Mouse (Mus musculus) spleen, adult 2 months (tissue): Measurements from ENCODE around the gene Chil1.

Source experiments
- CTCF ChIP-seq: fragments of 200-500 bp; IDR thresholded peaks from 2 replicates; pipeline ENCODE4 v1.5.1; 2011; ENCODE audit warnings: mild to moderate bottlenecking, inconsistent platforms; ENCODE audit not compliant: insufficient read depth, insufficient read length, insufficient replicate concordance; ENCODE audit errors: extremely low read depth
- POLR2A ChIP-seq: fragments of 200-500 bp; IDR thresholded peaks from 2 replicates; pipeline ENCODE4 v1.6.1; 2011; ENCODE audit warnings: low read depth, low read length, inconsistent platforms

DNA sequence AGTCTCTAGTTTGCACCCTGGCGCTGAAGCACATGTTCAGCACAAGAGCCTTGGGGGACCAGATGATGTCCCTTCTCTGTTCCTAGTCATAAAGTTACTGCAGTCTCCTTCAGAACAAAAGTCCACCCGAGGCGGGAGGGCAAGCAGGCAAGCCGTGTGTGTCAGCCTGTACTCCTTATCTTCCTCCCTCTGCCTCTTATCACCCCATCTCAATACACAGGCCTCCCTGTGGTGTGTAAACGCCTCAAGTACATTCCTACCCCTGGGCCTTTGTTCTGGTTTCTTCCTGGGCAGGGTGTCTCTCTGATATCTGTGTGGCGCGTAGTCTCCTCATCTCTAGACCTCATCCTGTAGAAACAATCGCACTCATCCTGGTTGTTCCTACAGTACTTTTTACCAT is 44.8 kb downstream of the Chil1 start:
- no peak for TF ChIP-seq POLR2A
- TF ChIP-seq CTCF: no peak
